Comparison of ENCODE assay signal across 10 mouse cellular contexts in the genomic region with DNA sequence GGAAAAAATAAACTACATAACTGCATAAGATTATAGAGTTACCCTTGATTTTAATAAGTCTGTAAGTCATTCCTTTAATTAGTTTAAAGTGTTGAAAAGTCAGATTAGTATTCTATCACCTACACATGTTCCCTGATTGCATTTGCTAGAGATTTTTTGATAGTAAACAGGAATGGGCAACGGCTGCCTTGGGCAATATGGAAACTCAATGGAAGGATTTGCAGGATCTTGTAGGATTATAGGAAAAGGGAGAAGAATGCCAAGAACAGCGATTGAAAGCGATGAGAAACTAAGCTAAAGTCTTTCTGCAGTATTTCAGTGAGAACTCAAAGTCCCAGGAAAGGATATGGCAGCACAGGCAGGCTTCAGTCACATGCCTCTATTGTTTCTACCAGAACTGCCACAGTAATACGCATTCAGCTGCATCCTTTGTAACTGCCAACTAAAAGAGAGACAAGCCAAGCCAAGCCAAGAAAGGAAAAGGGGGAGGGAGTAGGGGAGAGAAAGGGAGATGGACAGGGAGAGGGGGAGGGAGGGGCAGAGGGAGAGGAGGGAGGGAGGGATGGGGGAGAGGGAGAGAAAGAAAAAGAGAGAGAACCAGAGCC.
DNase-seq lines count a peak whose midpoint lies in the region; ATAC-seq and TF ChIP-seq lines count a peak whose summit lies in the region.
"Had no signal": no experiment of that assay in that cellular context is flagged by ENCODE, and none has a peak within 500 bp of the region (broad histone marks: within the 10 kb centered on the region; RNA-seq: fewer than 3 reads in every experiment).

No protein-coding gene starts in this region.

- H3K9me3 ChIP-seq in forebrain, embryonic 13.5 days (replicated peaks) = no peaks in the 10 kb centered on the region
- no peaks in the 10 kb centered on the region for H3K9me3 ChIP-seq in midbrain, embryonic 10.5 days (replicated peaks)
- H3K9me3 ChIP-seq in kidney, embryonic 16.5 days (ENCODE audit: low read length) = no peaks in the 10 kb centered on the region
- H3K9me3 ChIP-seq: lung, embryonic 15.5 days had no signal

- peak; percentile 96 for ATAC-seq in forebrain, embryonic 13.5 days
- ATAC-seq in kidney, embryonic 16.5 days (ENCODE audit: low FRiP score, low TSS enrichment) = no peak

- no peak overlapping the region for H3K4me3 ChIP-seq in forebrain, embryonic 13.5 days
- H3K4me3 ChIP-seq in midbrain, embryonic 10.5 days = no peak overlapping the region
- no peak overlapping the region for H3K4me3 ChIP-seq in kidney, embryonic 16.5 days (ENCODE audit: low read length)
- no peak overlapping the region for H3K4me3 ChIP-seq in gastrocnemius, adult 2 months
- H3K4me3 ChIP-seq: lung, embryonic 15.5 days had no signal

- WGBS in forebrain, embryonic 13.5 days = 12% methylated on average over 4 of the region's 4 CpGs
- 47% methylated on average over 4 of the region's 4 CpGs for WGBS in midbrain, embryonic 10.5 days
- WGBS in kidney, embryonic 16.5 days = 77% methylated on average over 4 of the region's 4 CpGs

- H3K9ac ChIP-seq in forebrain, embryonic 13.5 days = no peak overlapping the region
- no peak overlapping the region for H3K9ac ChIP-seq in kidney, embryonic 16.5 days (replicated peaks; ENCODE audit: low read length)
- H3K9ac ChIP-seq: lung, embryonic 15.5 days had no signal

- peaks cover 14% of the 10 kb centered on the region for H3K4me1 ChIP-seq in forebrain, embryonic 13.5 days
- peaks cover 26% of the 10 kb centered on the region for H3K4me1 ChIP-seq in midbrain, embryonic 10.5 days
- H3K4me1 ChIP-seq in kidney, embryonic 16.5 days (ENCODE audit: insufficient read depth, low read length) = no peaks in the 10 kb centered on the region
- H3K4me1 ChIP-seq: lung, embryonic 15.5 days had no signal

- H3K27ac ChIP-seq in forebrain, embryonic 13.5 days = peak overlapping the region; percentile 60
- H3K27ac ChIP-seq in midbrain, embryonic 10.5 days (replicated peaks) = peak overlapping the region; percentile 76
- no peak overlapping the region for H3K27ac ChIP-seq in kidney, embryonic 16.5 days (ENCODE audit: low read length)
- no peak overlapping the region for H3K27ac ChIP-seq in gastrocnemius, adult 2 months
- H3K27ac ChIP-seq: lung, embryonic 15.5 days had no signal

- H3K36me3 ChIP-seq in forebrain, embryonic 13.5 days (ENCODE audit: poor library complexity, severe bottlenecking) = no peaks in the 10 kb centered on the region
- no peaks in the 10 kb centered on the region for H3K36me3 ChIP-seq in midbrain, embryonic 10.5 days
- H3K36me3 ChIP-seq in kidney, embryonic 16.5 days (ENCODE audit: insufficient read depth, low read length) = no peaks in the 10 kb centered on the region
- H3K36me3 ChIP-seq: lung, embryonic 15.5 days had no signal

- DNase-seq in right cerebral cortex, postnatal 10 days (ENCODE audit: low spot score in 2 of 2) = peak; percentile 29 to 42
- no peak for DNase-seq in right cerebral cortex, postnatal 14 days
- DNase-seq in midbrain, embryonic 10.5 days (ENCODE audit: low spot score) = peak; percentile 26
- no peak for DNase-seq in kidney, adult 8-10 months
- no peak for DNase-seq in gastrocnemius, adult 2 months
- DNase-seq: cerebellum, adult 9-10 months; kidney, postnatal 25 days had no signal

- 0 out of 2 replicates have a peak overlapping the region, but pooled peaks have one; percentile 17 for H3K4me2 ChIP-seq in forebrain, embryonic 13.5 days
- no peak overlapping the region for H3K4me2 ChIP-seq in kidney, embryonic 16.5 days (replicated peaks; ENCODE audit: low read depth, low read length)
- H3K4me2 ChIP-seq: lung, embryonic 15.5 days had no signal

- no peak for TF ChIP-seq CTCF in gastrocnemius, adult 2 months (IDR thresholded peaks at IDR 0.05)

- no peaks in the 10 kb centered on the region for H3K27me3 ChIP-seq in forebrain, embryonic 13.5 days
- peaks cover 5% of the 10 kb centered on the region; the same call in 1 of the 2 replicates for H3K27me3 ChIP-seq in midbrain, embryonic 10.5 days (ENCODE audit: low read depth, poor library complexity, severe bottlenecking)
- no peaks in the 10 kb centered on the region for H3K27me3 ChIP-seq in kidney, embryonic 16.5 days (ENCODE audit: insufficient read depth, low read length)
- H3K27me3 ChIP-seq: lung, embryonic 15.5 days had no signal

- intact Hi-C loops in gastrocnemius, adult 2 months (cut with DNase I) = no loop called here

Comparison
In these comparisons a context has a peak if more than half of its experiments do, and no peak if none do; other contexts are left out.
1. DNase-seq: peak in right cerebral cortex, postnatal 10 days (2 of 2) and midbrain, embryonic 10.5 days (single experiment); none in right cerebral cortex, postnatal 14 days (single experiment), kidney, adult 8-10 months (0 of 2) and gastrocnemius, adult 2 months (single experiment).
2. H3K27ac ChIP-seq: peak in forebrain, embryonic 13.5 days (single experiment) and midbrain, embryonic 10.5 days (single experiment); none in kidney, embryonic 16.5 days (single experiment) and gastrocnemius, adult 2 months (single experiment).